Mouse (Mus musculus): Measurements from ENCODE around the gene Ddost. TPM values are rescaled to one million over a fixed set of nuclear protein-coding genes. Genes with fewer than 3 reads are reported as not detected.
A peak's percentile ranks its signal among the peaks of the same experiment; 100 is the strongest.
"Not testable (repeated sequence)": the region's sequence is repeated elsewhere in the genome, so short reads cannot be mapped to it uniquely, and the experiment has no call there.

Gene Ddost
- total RNA-seq, 2 experiments from 2014 or later, result 93.2 to 93.8 TPM

GRCm38 (mm10) chr4:138310311-138310910, 5.9 kb downstream of the Ddost start:
- DNase-seq (ENCODE audit: low spot score in 2 of 2), result no peak

DNA sequence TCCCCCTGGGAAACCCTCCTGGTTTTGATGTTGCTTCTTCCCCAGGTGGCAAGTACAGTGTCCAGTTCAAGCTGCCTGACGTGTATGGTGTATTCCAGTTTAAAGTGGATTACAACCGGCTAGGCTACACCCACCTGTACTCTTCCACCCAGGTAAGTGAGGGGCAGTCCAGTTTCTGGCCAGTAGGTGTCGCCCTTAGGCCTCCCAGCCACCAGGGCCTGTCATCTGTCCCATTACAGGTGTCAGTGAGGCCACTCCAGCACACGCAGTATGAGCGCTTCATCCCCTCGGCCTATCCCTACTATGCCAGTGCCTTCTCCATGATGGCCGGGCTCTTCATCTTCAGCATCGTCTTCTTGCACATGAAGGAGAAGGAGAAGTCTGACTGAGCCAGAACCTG, 7.1 kb downstream of the Ddost start:
- peak in 1 of 2 experiments; percentile 63 for DNase-seq (ENCODE audit: low spot score in 2 of 2)

- DNase-seq (ENCODE audit: low spot score in 2 of 2), result no peak
These were observed 7.6 kb downstream of the Ddost start for GRCm38 (mm10) chr4:138312105-138312504.

- DNase-seq (ENCODE audit: low spot score in 2 of 2), result no peak
These were observed 8.5 kb downstream of the Ddost start for GRCm38 (mm10) chr4:138313021-138313420.

- no peak for DNase-seq (ENCODE audit: low spot score in 2 of 2)
These were observed 9.3 kb downstream of the Ddost start for GRCm38 (mm10) chr4:138313795-138314194.

- DNase-seq (ENCODE audit: low spot score in 2 of 2), result no peak
These were observed 11.3 kb downstream of the Ddost start for GRCm38 (mm10) chr4:138315781-138316180.

DNA sequence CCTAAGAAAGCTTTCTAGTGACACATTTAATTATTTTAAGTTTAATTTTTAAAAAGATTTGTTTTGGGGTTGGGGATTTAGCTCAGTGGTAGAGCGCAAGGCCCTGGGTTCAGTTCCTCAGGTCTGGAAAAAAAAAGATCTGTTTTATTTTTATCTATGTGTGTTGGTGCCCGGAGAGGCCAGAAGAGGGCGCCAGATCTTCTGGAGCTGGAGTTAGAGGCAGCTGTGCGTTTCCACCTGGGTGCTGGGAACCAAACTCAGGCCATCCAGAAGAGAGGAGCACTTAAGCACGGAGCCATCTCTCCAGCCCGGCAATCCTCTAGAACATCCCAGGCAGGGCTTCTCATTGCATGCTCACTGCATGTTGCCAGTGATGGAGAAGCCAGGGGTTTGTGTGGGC, 11.8 kb downstream of the Ddost start:
- DNase-seq (ENCODE audit: low spot score in 2 of 2), result no peak

DNA sequence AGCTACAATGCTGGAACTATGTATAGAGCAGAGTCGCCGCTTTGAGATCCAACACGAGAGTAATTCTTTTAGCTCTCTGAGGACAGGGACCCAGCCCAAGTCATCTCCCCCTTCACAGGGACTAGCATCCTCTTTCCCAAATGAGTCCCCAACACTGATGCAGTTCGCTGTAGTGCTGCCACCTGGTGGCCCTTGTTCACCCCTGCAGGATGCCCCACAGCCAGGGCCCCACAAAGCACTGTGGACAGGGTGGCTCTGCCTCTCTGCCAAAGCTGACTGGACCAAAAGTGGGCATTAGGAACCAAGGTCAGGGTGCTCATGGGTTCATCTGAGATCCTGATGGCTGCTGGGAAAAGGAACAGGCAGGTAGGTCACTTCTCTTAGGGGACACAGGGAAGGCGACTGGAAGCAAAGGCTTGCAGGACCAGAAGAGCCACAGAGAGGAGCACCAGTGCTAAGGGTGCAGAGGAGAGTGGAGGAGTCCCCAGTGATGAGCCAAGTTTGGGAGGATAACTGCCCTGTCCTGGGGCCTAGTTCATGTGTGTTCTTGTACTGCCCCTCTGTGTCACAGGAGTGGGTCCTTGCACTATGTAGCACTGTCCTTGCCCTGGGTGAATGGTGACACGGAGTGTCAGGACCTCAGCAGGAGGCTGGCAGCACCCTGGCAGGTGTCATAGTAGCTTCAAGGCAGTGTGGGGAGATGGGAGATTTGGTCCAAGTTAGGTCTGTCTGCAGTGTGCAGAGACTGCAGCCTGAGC, 14.2 kb downstream of the Ddost start:
- peak; percentile 66 to 72 for DNase-seq (ENCODE audit: low spot score in 2 of 2)

GRCm38 (mm10) chr4:138319508-138319907, 15.0 kb downstream of the Ddost start:
- DNase-seq (ENCODE audit: low spot score in 2 of 2), result peak; percentile 86 to 88

DNA sequence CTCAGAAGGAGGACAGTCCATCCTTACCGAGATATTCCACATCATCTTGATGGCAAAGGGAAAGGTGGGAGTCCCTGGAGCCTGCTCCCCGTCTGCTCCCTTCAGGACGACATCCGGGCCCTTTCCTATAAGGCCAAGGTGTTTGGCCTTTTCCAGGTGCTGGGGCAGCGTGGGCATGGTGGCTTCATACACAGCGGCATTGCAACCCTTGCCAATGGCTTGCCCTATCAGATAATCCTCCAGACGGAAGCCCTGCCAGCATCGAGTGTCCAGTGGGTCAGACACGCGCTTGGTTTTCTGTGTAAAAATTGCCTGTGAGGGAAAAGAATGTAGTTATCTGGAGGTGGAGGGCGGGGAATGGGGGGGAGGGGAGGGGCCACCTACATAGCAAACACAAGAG, 16.2 kb downstream of the Ddost start:
- DNase-seq (ENCODE audit: low spot score in 2 of 2), result no peak

DNA sequence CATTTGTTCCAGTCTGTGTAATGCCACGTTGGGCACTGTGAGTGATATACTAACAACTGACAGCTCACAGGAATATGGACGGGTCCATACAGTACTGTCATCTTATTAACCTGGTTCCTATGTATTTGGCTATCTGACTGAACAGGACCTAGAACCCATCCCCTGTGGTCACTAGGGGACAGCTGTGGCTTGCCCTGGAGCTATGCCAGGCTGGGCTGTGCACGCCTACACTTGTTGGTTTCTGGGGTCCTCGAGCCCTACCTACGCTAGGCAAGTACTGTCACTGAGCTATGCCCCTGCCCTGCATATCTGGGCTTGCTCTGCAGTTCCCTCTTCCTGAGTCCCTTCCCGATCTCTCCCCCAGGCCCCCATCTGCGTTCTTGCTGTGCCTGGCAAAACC, 17.0 kb downstream of the Ddost start:
- no peak for DNase-seq (ENCODE audit: low spot score in 2 of 2)

GRCm38 (mm10) chr4:138322692-138323091, 18.2 kb downstream of the Ddost start:
- no peak for DNase-seq (ENCODE audit: low spot score in 2 of 2)

DNA sequence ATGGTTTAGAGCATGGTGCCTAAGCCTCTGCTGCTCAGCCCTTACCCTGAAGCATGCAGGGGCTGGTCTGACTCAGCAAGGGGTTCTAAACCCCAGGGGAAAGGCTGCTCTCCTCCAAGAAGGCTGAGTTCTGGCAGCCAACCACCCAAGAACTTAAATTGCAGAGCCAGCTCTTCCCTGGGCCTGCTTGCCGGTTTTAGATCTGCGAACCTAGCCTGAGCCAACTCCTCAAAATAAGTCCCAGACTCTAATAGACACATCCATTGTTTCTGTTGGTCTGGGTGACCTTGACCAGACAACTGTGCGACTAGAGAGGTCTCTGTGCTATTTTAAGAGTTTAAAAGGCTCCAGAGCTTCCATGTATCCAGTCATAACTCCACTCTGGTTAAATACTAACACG, 19.2 kb downstream of the Ddost start:
- no peak for DNase-seq (ENCODE audit: low spot score in 2 of 2)

- DNase-seq (ENCODE audit: low spot score in 2 of 2), result no peak
These were observed 19.9 kb downstream of the Ddost start for GRCm38 (mm10) chr4:138324451-138324850.

DNA sequence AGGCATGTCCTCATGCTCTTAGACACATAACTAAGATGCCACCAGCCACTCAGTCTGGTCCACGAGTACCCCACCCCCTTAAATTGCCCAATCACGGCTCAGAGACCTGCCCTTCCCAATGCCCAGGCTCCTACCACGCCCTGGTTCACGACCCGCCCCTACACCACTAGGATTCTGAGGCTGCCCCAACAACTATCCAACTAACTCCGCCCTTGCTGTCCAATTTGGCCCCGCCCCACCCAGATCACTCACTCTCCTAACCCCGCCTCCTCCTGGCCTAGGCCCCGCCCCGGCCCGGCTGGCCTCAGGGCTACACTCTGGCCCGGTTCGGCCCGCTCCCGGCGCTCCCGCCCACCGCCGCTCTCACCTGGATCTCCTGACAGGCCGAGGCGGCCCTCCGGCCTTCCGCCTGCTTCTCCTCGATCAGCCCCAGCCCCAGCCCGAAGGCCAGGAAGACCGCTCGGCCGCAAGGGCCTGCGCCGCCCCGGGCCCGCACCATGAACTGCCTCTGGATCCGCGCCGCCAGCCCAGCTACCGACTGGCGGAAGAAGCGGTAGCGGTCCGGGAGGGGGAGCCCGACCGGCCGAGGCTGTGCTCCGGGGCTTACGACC, 21.0 kb downstream of the Ddost start:
- peak; percentile 92 to 94 for DNase-seq (ENCODE audit: low spot score in 2 of 2)

DNA sequence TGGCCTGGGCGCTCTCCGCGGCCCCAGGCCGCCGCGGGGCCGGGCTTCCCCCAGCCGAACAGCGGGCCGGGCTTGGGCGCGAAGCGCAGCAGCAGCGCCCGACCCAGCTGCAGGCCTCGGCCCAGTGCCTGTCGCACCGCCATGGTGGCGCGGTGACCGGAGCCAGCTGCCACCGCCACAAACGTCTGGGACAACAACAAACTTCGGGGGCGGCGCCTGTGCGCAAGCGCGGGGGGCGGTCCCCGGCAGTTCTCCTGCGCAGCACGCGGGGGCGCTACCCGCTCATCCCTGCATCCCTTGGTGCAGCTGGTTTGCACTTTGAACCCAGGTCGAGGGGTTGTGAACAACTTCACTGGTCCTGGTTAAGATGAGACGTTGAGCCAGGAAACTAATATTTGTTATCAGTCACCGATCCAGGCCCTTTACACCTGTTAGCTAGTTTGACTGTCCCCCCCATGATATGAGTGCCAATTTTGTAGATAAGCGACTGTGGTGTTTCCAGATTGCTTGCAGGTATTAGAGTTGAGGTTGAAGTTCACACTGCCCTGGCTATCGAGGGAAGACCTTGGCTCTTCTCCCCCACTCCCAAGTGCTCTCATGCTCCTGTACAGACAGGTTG, 21.7 kb downstream of the Ddost start, which contains the start of gene Pink1:
Pink1 (minus strand) TSS at position 231 of the 619 bp plus-strand sequence.
- peak; percentile 89 to 93 for DNase-seq (ENCODE audit: low spot score in 2 of 2)

DNA sequence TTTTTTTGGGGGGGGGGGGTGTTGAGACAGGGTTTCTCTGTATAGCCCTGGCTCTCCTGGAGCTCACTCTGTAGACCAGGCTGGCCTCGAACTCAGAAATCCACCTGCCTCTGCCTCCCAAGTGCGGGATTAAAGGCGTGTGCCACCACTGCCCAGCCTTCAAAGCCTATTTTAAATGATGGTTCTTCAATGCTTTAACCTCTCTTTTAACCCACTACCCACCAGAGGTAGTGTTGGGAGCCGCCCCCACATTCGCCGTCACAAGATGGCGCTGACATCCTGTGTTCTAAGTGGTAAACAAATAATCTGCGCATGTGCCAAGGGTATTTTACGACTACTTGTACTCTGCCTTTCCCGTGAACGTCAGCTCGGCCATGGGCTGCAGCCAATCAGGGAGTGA, 22.6 kb downstream of the Ddost start:
- not testable (repeated sequence) for DNase-seq (ENCODE audit: low spot score in 2 of 2)

DNA sequence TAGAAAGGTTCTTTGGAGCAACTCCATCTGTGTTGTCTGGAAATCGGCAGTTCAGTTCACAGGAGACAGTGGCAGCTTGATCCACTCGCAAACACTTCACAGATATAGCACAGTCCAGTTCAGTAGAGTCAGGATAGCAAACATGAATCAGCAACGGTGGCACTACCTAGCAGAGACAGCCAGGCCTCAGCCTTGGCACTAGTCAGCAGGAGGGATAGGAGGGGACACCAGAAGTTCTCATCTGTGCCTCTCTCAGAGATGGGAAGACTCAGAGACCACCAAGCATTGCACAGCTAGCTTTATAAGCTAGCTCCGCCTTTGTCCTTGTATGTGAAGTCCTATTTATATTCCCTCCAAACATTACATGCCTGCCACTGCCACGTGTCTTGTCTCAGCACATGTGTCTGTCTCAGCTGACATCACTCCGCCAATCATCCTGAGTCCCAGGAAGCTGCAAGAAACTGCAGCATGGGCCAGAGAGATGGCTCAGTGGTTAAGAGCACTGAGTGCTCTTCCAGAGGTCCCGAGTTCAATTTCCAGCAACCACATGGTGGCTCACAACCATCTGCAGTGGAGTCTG, 23.5 kb downstream of the Ddost start:
- DNase-seq (ENCODE audit: low spot score in 2 of 2), result no peak

DNA sequence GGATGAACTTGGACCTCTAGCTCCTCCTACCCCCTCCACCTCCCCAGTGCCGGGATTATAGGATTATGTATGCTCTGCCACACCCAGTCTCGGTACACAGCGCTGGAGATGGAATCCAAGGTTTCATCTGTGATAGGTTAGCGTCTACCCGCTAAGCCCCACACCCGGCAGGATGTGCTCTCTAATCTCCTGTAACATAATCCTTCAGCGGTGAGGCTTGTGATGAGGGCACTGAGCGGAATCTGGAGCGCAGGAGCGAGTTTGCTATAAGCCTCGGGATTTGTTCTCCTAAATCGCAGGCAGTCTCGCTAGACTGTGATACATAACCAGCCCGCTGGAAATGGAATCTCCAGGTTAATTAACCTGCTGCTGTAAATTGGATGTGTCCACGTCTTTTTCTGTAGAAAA, 25.7 kb downstream of the Ddost start:
- no peak for DNase-seq (ENCODE audit: low spot score in 2 of 2)

DNA sequence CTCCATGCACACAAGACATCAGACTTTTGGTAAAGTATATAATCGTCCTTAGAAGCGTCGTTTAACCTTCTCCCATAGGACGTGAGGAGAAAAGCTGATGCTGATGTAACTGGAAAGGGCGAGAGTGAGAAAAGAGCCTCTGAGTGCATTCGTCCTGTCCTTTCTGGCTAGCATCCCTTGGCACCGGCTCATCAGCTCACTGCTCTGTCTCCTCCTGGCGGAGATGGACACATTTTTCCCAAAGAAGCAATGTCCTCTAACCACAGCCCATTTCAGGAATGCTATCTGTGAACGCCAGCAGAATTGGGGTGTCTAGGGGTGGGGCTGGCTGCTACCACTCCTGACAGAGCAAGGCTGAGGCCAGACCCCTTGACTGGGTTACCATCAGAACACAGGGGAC, 27.1 kb downstream of the Ddost start:
- no peak for DNase-seq (ENCODE audit: low spot score in 2 of 2)

DNA sequence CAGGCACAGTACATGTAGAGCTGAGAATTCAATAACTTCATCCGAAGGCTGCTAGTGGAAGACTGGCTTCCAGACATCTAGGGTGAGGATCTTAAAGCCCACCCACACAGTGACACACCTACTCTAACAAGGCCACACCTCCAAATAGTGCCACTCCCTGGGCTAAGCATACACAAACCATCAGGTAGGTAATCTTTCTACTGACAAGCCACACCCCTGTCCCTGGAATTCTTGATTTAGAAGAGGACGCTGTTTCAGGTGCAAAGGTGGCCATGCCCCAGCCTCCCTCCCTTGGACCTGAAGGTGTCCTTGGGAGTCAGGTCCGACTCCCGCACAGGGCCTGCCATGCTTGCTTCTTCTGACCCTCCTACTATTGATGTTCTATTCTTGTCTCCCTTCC, 28.6 kb downstream of the Ddost start:
- DNase-seq (ENCODE audit: low spot score in 2 of 2), result no peak

DNA sequence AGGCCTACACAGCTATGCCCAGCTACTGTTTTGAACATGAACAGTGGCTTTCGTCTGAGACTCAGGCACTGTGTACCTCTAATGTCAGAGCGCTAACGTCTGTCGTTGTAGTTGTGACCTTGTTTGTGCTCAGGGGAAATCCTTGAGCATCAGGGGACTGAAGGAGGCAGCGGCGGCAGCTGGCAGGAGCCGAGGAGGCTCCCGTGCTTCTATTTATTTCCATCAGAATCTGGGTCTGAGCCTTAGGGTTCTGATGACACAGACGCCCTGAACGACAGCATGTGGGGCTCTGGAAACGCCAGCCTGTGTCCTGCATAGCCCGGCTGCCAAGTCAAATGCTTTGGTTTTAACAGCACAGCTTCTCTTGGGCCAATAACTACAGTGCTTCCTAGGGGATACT, 30.5 kb downstream of the Ddost start:
- no peak for DNase-seq (ENCODE audit: low spot score in 2 of 2)

Measured in left cerebral cortex, adult 18-20 months (tissue).